Mouse (Mus musculus): ENCODE measurements around the gene Atxn1. TPM values are rescaled to one million over a fixed set of nuclear protein-coding genes. Genes with fewer than 3 reads are reported as not detected.

The Atxn1 gene
- polyA plus RNA-seq, 1 experiment from 2014 or later, result 5.3 TPM

- WGBS, result 71% methylated on average over 7 of the region's 7 CpGs
- ATAC-seq, result no peak
Observed at GRCm38 (mm10) chr13:45560543-45560942, 404.3 kb downstream of the Atxn1 start.

GRCm38 (mm10) chr13:45559258-45559657 is 405.6 kb downstream of the Atxn1 start:
- Histone ChIP-seq H3K36me3 (ENCODE audit: control insufficient read depth, insufficient read depth, low read length) (no peaks in the 10 kb centered on the region), H3K4me3 (ENCODE audit: low read length) (no peak overlapping the region), H3K27me3 (replicated peaks; ENCODE audit: control insufficient read depth, insufficient read depth, low read length) (no peaks in the 10 kb centered on the region), H3K9me3 (ENCODE audit: control insufficient read depth, low read length) (no peaks in the 10 kb centered on the region), H3K4me2 (ENCODE audit: low read depth, low read length) (no peak overlapping the region), H3K9ac (ENCODE audit: low read depth, low read length) (no peak overlapping the region), H3K4me1 (ENCODE audit: control insufficient read depth, insufficient read depth, low read length) (no peaks in the 10 kb centered on the region), H3K27ac (ENCODE audit: low read length) (no peak overlapping the region)
- ATAC-seq, result no peak
- WGBS, result 90% methylated on average over 3 of the region's 3 CpGs

More at GRCm38 (mm10) chr13:45560543-45560942, 404.3 kb downstream of the Atxn1 start:
- Histone ChIP-seq H3K27me3 (replicated peaks; ENCODE audit: control insufficient read depth, insufficient read depth, low read length) (no peaks in the 10 kb centered on the region), H3K4me2 (ENCODE audit: low read depth, low read length) (no peak overlapping the region), H3K36me3 (ENCODE audit: control insufficient read depth, insufficient read depth, low read length) (no peaks in the 10 kb centered on the region), H3K9ac (ENCODE audit: low read depth, low read length) (no peak overlapping the region), H3K27ac (ENCODE audit: low read length) (no peak overlapping the region), H3K4me3 (ENCODE audit: low read length) (no peak overlapping the region), H3K9me3 (ENCODE audit: control insufficient read depth, low read length) (no peaks in the 10 kb centered on the region), H3K4me1 (ENCODE audit: control insufficient read depth, insufficient read depth, low read length) (no peaks in the 10 kb centered on the region)

GRCm38 (mm10) chr13:45558367-45558766 is 406.4 kb downstream of the Atxn1 start:
- Histone ChIP-seq H3K36me3 (ENCODE audit: control insufficient read depth, insufficient read depth, low read length) (no peaks in the 10 kb centered on the region), H3K9me3 (ENCODE audit: control insufficient read depth, low read length) (no peaks in the 10 kb centered on the region), H3K4me2 (ENCODE audit: low read depth, low read length) (no peak overlapping the region), H3K9ac (ENCODE audit: low read depth, low read length) (no peak overlapping the region), H3K4me1 (ENCODE audit: control insufficient read depth, insufficient read depth, low read length) (0 out of 2 replicates have a peak, but pooled peaks cover 3% of the 10 kb centered on the region), H3K27me3 (replicated peaks; ENCODE audit: control insufficient read depth, insufficient read depth, low read length) (no peaks in the 10 kb centered on the region), H3K4me3 (ENCODE audit: low read length) (no peak overlapping the region), H3K27ac (ENCODE audit: low read length) (no peak overlapping the region)
- 53% methylated on average over 4 of the region's 4 CpGs for WGBS
- no peak for ATAC-seq

GRCm38 (mm10) chr13:45553674-45554073 is 411.1 kb downstream of the Atxn1 start:
- H3K27me3 ChIP-seq (replicated peaks; ENCODE audit: control insufficient read depth, insufficient read depth, low read length), result no peaks in the 10 kb centered on the region
- peak; percentile 81 for ATAC-seq
- H3K36me3 ChIP-seq (ENCODE audit: control insufficient read depth, insufficient read depth, low read length), result no peaks in the 10 kb centered on the region
- no peak overlapping the region for H3K9ac ChIP-seq (ENCODE audit: low read depth, low read length)
- no peak overlapping the region for H3K27ac ChIP-seq (ENCODE audit: low read length)
- H3K4me1 ChIP-seq (ENCODE audit: control insufficient read depth, insufficient read depth, low read length), result 0 out of 2 replicates have a peak, but pooled peaks cover 4% of the 10 kb centered on the region
- no peak overlapping the region for H3K4me2 ChIP-seq (ENCODE audit: low read depth, low read length)
- 45% methylated on average over 7 of the region's 7 CpGs for WGBS
- H3K4me3 ChIP-seq (ENCODE audit: low read length), result no peak overlapping the region
- H3K9me3 ChIP-seq (ENCODE audit: control insufficient read depth, low read length), result no peaks in the 10 kb centered on the region

GRCm38 (mm10) chr13:45547549-45547948 is 417.3 kb downstream of the Atxn1 start:
- Histone ChIP-seq H3K9ac (ENCODE audit: low read depth, low read length) (no peak overlapping the region), H3K27ac (ENCODE audit: low read length) (no peak overlapping the region), H3K27me3 (replicated peaks; ENCODE audit: control insufficient read depth, insufficient read depth, low read length) (no peaks in the 10 kb centered on the region), H3K4me1 (ENCODE audit: control insufficient read depth, insufficient read depth, low read length) (no peaks in the 10 kb centered on the region), H3K4me2 (ENCODE audit: low read depth, low read length) (no peak overlapping the region), H3K4me3 (ENCODE audit: low read length) (no peak overlapping the region), H3K36me3 (ENCODE audit: control insufficient read depth, insufficient read depth, low read length) (peaks cover 2% of the 10 kb centered on the region; the same call in 1 of the 2 replicates), H3K9me3 (ENCODE audit: control insufficient read depth, low read length) (no peaks in the 10 kb centered on the region)
- 73% methylated on average over 5 of the region's 5 CpGs for WGBS
- no peak for ATAC-seq

GRCm38 (mm10) chr13:45546946-45547345 is 417.9 kb downstream of the Atxn1 start:
- WGBS, result 78% methylated on average over 4 of the region's 4 CpGs
- Histone ChIP-seq H3K4me3 (ENCODE audit: low read length) (no peak overlapping the region), H3K36me3 (ENCODE audit: control insufficient read depth, insufficient read depth, low read length) (peaks cover 2% of the 10 kb centered on the region; the same call in 1 of the 2 replicates), H3K9me3 (ENCODE audit: control insufficient read depth, low read length) (no peaks in the 10 kb centered on the region), H3K27ac (ENCODE audit: low read length) (no peak overlapping the region), H3K4me2 (ENCODE audit: low read depth, low read length) (no peak overlapping the region), H3K4me1 (ENCODE audit: control insufficient read depth, insufficient read depth, low read length) (no peaks in the 10 kb centered on the region), H3K9ac (ENCODE audit: low read depth, low read length) (no peak overlapping the region), H3K27me3 (replicated peaks; ENCODE audit: control insufficient read depth, insufficient read depth, low read length) (no peaks in the 10 kb centered on the region)
- ATAC-seq, result no peak

GRCm38 (mm10) chr13:45545974-45546373 is 418.8 kb downstream of the Atxn1 start:
- Histone ChIP-seq H3K27me3 (replicated peaks; ENCODE audit: control insufficient read depth, insufficient read depth, low read length) (no peaks in the 10 kb centered on the region), H3K36me3 (ENCODE audit: control insufficient read depth, insufficient read depth, low read length) (peaks cover 2% of the 10 kb centered on the region; the same call in 1 of the 2 replicates), H3K9me3 (ENCODE audit: control insufficient read depth, low read length) (no peaks in the 10 kb centered on the region), H3K27ac (ENCODE audit: low read length) (no peak overlapping the region), H3K9ac (ENCODE audit: low read depth, low read length) (no peak overlapping the region), H3K4me3 (ENCODE audit: low read length) (no peak overlapping the region), H3K4me2 (ENCODE audit: low read depth, low read length) (no peak overlapping the region), H3K4me1 (ENCODE audit: control insufficient read depth, insufficient read depth, low read length) (no peaks in the 10 kb centered on the region)
- ATAC-seq, result peak; percentile 79
- 79% methylated on average over 13 of the region's 13 CpGs for whole genome bisulfite sequencing

GRCm38 (mm10) chr13:45539205-45539568 is 425.6 kb downstream of the Atxn1 start:
- Histone ChIP-seq H3K4me1 (ENCODE audit: control insufficient read depth, insufficient read depth, low read length) (no peaks in the 10 kb centered on the region), H3K9ac (ENCODE audit: low read depth, low read length) (peak overlapping the region; percentile 44), H3K27me3 (replicated peaks; ENCODE audit: control insufficient read depth, insufficient read depth, low read length) (no peaks in the 10 kb centered on the region), H3K9me3 (ENCODE audit: control insufficient read depth, low read length) (no peaks in the 10 kb centered on the region), H3K27ac (ENCODE audit: low read length) (no peak overlapping the region), H3K4me2 (ENCODE audit: low read depth, low read length) (peak overlapping the region; percentile 58), H3K36me3 (ENCODE audit: control insufficient read depth, insufficient read depth, low read length) (peaks cover 2% of the 10 kb centered on the region; the same call in 1 of the 2 replicates), H3K4me3 (ENCODE audit: low read length) (peak overlapping the region; percentile 41)
- 8% methylated on average over 10 of the region's 10 CpGs for WGBS
- ATAC-seq, result peak; percentile 84

- Histone ChIP-seq H3K4me2 (ENCODE audit: low read depth, low read length) (peak overlapping the region; percentile 58), H3K9ac (ENCODE audit: low read depth, low read length) (peak overlapping the region; percentile 44), H3K9me3 (ENCODE audit: control insufficient read depth, low read length) (no peaks in the 10 kb centered on the region), H3K27ac (ENCODE audit: low read length) (no peak overlapping the region), H3K36me3 (ENCODE audit: control insufficient read depth, insufficient read depth, low read length) (peaks cover 2% of the 10 kb centered on the region; the same call in 1 of the 2 replicates), H3K27me3 (replicated peaks; ENCODE audit: control insufficient read depth, insufficient read depth, low read length) (no peaks in the 10 kb centered on the region), H3K4me1 (ENCODE audit: control insufficient read depth, insufficient read depth, low read length) (no peaks in the 10 kb centered on the region), H3K4me3 (ENCODE audit: low read length) (peak overlapping the region; percentile 41)
- peak; percentile 79 for ATAC-seq
- WGBS, result 31% methylated on average over 10 of the region's 10 CpGs
Observed at GRCm38 (mm10) chr13:45538532-45539204, 426.1 kb downstream of the Atxn1 start.
